Mouse (Mus musculus): ENCODE results near the gene Dnajb1. TPM values are rescaled to one million over a fixed set of nuclear protein-coding genes. Genes with fewer than 3 reads are reported as not detected.

Gene Dnajb1
- total RNA-seq (2023) = 10 to 100 TPM; 75.3 to 95.6 TPM

GRCm38 (mm10) chr8:83607661-83608397 is at the start of gene Dnajb1, which contains the start of gene Tecr:
TSS of gene Dnajb1 (plus strand) at chr8:83608193.
TSS of gene Tecr (minus strand) at chr8:83607971.

GRCm38 (mm10) chr8:83566469-83567395 is 41.3 kb upstream of the Dnajb1 start, which contains the start of gene Ndufb7:
TSS of gene Ndufb7 (plus strand) at chr8:83566671.

GRCm38 (mm10) chr8:83652030-83652743 is 44.2 kb downstream of the Dnajb1 start, which contains the start of gene Gipc1:
TSS of gene Gipc1 (plus strand) at chr8:83652677.

Other genes with a start within 250 kb of the Dnajb1 start
- gene Clgn, start 218.3 kb upstream of the Dnajb1 start, total RNA-seq (2023) = not detected
- 10 to 100 TPM; 21.4 to 23.6 TPM for gene Scoc, start 149.8 kb upstream of the Dnajb1 start, total RNA-seq (2023)
- gene Olfr370, start 72.4 kb upstream of the Dnajb1 start, total RNA-seq (2023) = not detected
- gene Ndufb7, start 41.5 kb upstream of the Dnajb1 start, total RNA-seq (2023) = 10 to 100 TPM; 90.5 to 93.6 TPM
- gene Tecr, start 222 bp upstream of the Dnajb1 start, total RNA-seq (2023) = 100 to 1,000 TPM; 229 to 256 TPM
- gene Gipc1, start 44.5 kb downstream of the Dnajb1 start, total RNA-seq (2023) = 10 to 100 TPM; 25.8 to 26.3 TPM
- gene Ptger1, start 58.5 kb downstream of the Dnajb1 start, total RNA-seq (2023) = 1 to 10 TPM in 1 of 2 experiments, under 1 TPM in 1; 0.56 to 1.3 TPM
- gene Pkn1, start 91.0 kb downstream of the Dnajb1 start, total RNA-seq (2023) = 100 to 1,000 TPM; 320 to 338 TPM
- gene Ddx39, start 107.0 kb downstream of the Dnajb1 start, total RNA-seq (2023) = 10 to 100 TPM; 79.1 to 79.5 TPM
- gene Adgre5, start 133.1 kb downstream of the Dnajb1 start, total RNA-seq (2023) = 100 to 1,000 TPM; 441 to 537 TPM

Data from T-cell, adult 66 days (primary cell).